Mouse (Mus musculus) left cerebral cortex, adult 9 months (tissue): ENCODE measurements at regions not wholly inside any gene's neighbourhood (a gene's known extent, or its start where the extent isn't known, plus 50 kb on each side); places are given as distances from the start of the nearest gene placed in this dataset.

ENCODE experiments used
- DNase-seq, 2 experiments: peaks; one replicate each; pipeline ENCODE4 v3.0.0; 2022; ENCODE audit warnings: low spot score in 2 of 2

DNA sequence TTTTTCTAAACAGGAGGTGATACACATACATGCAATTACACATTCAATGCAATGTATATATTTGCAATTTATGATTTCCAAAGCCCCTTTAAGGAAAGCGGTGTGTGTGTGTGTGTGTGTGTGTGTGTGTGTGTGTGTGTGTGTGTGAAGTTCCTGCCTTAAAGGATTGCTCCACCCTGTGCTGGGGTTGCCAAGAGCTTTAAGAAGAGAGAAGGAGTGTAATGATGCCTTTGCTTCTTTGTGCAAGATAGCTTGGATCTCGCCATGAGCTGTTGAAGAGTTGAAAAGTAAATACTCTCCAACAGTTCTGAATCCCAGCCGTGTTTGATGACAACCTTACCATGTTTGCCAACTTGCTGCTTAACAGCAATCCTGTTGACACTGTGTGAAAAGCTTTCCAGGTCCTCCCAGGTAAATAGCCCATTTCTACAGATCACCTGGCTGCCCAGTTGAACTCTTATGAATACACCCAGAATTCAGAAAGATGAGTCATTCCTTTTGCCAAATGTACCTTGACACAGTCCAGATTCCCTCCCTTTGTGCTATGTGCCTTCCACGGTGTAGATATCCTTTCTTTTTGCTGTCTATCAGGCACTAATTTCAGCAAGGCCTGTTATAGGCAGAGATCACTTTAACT, 216.3 kb downstream of the Ikzf2 start:
- DNase-seq, result no peak

DNA sequence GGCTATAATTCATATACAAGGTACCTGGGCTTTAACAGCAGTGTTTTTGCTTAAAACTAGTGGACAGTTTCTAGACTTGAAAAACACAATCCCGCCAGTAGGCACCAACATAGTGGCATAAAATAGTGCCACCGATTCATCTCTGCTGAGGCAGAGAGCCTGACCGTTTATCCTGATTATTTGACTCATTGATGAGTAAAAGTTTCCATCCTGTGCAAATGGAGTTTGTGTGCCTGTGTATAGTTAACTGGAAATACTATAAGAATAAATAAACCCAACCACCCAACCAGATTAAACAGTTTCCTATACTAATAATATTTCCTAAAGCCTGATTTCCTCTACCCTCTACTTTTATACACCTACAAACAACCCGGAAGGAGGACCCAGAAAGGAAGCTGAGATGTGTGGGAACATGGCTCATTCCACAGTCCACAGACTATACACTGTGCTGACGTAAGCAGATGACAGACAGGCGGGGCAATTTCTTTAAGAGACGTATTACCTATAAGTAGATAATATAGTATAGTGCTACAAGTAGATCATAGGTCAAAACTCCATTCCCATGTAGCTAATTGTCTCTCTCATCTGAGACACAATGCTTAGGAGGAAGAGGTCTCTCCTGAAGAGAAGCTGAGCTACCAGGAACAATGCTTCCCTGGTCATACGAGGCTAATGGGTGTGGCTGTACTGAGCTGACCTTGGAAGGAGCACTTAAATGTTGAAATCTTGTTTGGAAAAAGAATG, 217.7 kb downstream of the Ikzf2 start:
- DNase-seq, result no peak

DNA sequence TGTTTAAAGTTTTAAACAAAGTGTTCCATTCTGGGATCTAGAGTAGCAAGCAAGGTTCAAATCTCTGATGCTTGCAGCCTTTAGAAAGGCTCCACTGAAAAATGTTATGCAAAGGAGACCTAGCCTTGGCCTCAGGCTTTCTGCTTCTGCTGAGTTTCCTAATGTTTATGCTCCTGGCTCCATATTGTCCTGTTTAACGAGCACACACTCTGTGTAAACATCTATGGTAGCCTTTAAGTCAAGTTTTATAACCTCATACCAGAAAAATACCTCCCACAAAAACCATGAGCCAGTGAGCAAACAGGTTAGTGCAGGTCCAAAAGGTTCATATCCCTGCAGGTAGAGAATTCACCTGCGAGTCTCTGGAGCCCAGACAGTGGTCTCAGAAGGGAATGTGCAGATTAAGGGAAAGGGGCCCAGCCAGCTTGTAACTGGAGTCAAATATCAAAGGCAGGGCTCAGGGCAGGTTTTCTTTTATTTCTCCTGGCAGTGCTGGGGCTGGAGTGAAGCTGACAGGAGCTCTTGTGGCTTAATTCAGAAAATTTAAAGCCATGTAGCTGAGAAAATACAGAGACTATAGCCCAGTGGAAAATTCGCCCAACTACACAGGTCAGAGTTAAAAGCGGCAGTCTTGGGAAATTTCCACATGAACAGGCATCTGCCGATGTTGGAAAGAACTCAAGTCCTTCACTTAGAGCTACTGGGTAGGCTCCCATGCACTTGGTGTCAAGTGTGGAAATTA, 220.3 kb downstream of the Ikzf2 start:
- DNase-seq, result no peak

DNA sequence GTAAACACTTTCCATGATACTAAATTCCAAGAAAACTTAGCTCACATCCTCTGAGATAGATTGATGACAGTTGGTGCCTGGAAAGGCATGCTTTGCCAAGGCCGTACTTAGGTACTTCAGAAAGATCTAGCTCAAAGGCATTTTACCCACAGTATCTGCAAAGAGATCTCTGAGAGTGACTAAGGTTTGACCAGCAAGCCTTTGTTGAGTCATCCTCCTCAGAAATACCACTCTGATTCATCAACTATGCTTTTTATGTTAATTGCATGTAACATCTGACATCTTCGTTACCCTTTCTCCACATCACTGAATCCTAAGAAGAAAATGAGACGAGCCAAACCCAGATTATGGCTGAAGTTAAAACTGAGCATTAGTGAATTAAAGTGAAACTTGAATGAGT, 225.9 kb downstream of the Ikzf2 start:
- no peak for DNase-seq

DNA sequence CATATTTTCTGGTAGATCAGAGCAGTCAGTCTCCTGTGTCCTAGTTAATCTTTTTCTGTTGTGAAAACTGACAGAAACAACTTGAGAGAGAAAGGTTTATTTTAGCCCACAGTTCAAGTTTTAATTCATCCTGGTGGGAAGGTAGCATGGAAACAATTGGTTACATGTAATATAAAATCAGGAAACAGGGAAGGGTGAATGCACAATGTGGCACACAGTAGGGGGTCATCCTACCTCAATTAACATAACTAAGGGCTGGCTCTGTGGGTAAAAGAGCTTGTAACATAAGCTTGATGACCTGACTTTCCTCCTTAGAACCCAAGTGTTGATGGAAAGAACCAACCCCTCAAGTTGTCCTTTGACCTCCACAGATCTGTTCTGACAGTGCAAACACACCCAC, 227.1 kb downstream of the Ikzf2 start:
- no peak for DNase-seq

DNA sequence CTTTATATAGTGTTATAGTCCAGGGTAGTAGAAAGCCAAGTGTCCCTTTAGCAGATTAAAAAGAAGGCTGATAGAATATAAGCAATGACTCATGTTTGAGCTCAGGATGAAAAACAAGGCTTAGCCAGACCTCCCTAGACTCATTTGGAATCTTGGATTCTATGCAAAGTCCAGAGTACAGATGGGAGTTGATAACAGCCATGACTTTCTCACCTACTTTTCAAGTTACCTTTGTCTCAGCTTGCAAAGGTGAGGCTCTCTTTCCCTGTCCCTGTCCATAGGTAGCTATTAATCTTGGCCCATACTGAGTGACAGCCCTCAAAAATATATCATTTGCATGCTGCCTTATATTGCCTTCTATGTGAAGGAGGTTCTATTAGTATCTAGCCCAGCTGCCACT, 229.6 kb downstream of the Ikzf2 start:
- DNase-seq, result no peak

DNA sequence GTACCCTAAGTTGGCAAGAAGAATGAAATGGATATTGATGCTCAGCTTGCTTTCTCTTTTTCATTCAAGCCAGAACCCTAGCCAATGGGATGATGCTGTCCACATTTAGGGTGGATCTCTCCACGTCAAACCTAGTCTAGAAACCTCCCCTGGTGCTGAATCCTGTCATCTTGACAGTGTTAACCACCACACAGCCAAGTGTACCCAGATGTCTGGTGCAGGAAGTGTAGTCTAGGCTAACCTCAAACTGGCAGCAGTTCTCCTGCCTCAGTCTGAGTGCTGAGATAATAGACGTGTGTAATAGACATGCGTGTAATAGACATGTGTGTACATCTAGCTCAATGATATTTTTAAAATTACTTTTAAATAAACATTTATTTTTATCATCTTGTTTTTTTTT, 233.1 kb downstream of the Ikzf2 start:
- no peak for DNase-seq

DNA sequence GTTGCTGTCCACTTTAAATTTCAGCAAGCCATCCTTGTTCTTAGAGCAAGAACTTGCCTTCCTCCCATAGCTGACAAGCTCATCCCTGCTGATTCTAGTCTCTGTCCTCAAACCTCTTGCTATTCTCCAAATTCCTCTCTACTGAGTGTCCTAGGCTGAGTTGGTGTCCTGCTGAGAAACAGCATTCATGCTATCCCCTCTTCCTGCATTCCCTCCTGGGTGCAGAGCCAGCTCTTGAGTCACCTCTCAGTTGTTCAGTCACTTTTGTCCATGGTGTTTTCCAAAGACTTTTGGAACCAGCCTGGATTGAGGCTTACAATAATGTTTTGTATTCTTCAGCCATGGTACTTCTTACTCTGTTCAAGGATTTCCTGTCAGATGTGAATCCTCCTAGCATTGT, 234.1 kb downstream of the Ikzf2 start:
- DNase-seq, result no peak

DNA sequence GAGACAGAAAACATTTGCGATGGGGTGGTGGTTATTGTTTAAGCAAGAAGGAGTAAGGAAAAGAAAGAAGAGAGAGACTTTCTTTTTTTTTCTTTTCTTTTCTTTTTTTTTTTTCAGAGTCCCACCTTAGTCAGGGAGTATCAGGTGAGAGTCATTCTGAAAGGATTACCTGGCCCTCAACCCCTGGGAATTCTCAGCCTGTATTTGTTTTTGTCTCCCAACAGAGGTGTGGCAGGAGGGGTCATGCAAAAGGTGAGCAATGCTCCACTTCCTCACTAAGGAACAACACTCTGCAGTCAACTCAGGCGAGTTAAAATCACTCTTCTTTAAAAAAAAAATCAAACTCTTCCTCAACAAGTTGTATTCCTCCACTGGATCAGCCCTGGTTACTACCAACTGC, 236.6 kb downstream of the Ikzf2 start:
- no peak for DNase-seq

DNA sequence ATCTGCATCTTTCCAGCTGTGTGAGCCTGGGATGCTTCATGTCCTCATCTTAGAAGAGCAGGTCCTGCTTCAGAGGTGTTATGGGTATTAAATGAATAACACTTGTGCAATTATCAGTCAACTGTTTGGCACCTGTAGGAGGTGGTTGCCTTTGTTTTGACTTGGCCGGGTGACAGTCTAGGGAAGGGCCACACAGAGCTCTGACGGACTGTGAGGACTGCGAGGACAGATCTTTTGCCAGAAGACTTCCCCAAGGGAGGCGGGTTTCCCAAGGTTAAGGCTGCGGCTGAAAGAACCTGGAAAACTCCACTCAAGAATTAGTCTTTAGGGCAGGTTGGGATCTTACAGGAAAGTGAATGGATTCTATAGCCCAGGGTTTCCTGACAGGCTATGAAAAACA, 239.8 kb downstream of the Ikzf2 start:
- no peak for DNase-seq

DNA sequence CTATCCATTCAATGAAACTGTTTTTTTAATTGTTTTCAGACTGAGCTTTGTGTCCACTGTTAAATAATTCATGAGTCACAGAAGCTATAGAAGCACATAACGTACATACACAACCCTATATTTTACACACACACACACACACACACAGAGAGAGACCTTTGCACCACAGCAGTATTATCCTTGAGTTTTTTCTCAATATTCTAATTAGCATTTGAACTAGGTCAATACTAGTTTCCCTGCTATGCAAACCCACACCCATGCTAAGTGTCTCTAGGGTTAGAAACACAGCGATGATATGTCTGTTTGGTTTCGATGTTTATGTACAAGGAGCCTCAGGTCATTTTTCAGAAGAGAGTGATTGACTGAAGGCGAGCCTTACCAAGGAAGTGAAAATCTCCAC, 242.3 kb downstream of the Ikzf2 start:
- DNase-seq, result no peak

DNA sequence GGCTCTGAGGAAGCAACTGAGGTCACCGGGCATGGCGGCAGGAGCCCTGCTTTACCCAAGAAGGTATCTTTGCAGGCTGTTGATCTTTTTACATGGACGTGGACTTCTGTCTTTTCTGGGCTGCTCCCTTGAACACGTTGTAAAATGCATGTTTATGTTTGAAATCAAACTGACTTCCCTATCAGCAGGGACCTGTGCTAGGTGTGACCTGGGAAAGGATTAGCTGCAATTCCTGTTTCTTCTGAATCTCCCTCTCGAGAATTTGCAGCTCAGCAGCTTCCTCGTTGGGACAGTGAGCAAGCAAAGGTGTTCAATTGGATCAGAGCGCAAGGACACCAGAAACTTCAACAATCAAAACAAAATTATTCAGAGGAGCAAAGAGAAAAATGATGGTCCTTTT, 243.6 kb downstream of the Ikzf2 start:
- no peak for DNase-seq

DNA sequence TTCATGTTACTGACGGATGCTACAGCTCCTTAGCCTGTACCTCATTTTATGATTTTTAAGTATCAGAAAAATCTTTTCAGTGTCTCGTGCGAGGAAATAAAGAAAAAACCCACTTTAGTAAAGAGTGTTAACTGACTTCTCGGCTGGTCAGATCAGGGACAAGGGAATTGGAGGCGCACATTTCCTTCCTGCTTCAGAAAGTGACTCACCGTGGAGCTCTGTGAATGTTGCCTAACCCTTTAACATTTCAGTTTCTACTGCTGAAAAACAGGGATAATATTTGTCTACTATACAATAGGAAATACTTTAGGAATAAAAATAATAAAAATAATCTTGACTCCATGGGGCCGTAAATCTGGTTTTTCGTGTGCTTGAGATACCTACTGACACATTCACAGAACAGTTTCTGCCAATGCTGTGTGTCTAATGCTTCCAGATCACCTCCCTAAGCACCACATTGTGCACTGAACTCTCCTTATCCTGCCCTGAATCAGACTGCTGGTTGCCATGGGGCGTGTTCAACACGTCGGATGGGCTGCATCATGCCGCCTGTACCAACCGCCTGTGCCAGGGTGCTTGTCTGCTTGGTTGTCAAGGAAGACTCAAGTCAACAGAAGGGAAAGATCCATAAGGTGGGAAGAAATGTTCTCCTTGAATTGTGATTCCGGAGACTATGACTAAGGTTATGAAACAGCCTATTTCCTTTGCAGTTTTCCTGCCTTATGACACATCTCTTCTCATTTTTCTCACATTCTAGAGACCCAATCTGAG, 246.3 kb downstream of the Ikzf2 start:
- DNase-seq, result peak in 1 of 2 experiments; percentile 8

DNA sequence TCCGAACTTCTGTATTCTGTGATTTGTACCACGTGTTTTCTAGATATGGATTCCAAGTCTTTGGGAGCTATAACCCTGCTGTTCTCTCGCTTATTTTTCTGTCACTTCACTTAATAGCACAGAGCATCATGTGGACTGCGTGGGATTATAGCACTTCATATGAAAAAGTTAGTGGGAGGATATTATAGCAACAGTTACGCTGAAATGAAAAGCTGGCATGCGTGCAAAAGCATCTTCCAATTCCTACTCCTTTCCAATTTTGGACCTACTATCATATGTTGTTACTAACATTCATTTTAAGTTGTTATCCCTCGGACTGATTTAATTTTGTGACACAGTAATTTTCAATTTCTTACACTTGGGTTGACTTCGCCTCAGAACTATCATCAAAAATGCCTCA, 250.0 kb downstream of the Ikzf2 start:
- peak; percentile 14 to 66 for DNase-seq

DNA sequence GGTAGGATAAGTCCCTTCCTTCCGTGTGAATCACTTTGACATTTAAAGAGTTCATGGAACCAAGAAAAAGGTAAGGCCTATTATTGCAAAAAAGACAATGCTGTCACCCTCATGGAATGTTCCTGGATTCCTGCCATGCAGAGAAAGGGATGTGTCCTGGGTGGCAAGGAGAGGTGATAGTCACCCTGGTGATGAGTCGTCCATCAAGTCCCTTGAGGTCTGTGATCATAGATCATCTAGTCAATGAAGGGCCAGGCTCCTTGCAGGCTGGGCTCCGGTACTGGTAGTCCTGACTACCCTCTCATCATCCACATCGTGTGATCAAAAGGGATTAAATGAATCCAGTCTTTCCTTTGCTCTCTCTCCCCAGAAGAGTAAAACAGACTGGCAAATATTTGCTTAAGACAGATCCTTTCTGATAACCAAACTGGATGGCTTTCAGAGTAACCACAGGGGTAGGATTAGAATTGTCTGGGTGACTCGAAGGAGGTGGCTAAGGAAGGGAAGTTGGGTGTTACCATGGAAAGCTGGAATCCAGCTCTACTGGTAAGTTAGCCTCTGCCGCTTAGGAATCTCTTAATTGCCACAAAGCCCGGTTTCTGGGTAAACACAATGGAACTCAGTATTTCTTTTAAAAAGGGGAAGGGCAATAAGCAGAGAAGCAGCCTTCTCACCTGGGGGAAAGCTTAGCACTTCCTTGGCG, 253.2 kb downstream of the Ikzf2 start:
- DNase-seq, result no peak

DNA sequence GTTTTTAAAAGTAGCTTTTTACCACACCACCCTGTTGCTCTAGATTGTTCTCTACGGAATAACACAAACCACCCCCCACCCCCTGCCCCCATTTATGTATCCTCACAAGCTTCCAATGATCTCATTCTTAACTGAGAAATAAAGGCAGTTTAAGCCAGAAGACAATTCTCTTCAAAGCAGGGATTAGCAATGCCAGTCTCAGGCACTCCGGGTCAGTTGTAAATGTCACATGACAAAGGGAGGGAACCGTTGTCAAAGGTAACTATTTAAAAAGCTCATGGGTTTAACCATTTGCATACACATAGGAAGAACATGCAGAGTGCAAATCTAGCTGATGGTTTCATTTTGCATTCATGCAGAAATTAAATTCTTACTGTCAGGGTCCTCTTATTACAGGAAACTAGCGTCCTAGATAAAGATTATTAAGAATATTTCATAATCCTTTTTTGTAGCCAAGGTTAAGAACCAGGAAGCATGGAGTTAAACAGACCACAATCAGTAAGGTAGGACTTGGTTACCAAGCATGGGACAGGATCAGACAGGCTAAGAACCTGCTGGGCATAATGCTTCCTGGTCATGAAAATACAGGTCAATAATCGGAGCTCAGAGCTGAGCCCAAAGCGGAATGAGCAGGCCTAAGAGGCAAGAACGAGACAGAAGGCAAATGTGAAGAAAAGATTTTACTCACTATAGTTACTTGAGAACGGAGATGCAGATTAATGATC, 256.2 kb downstream of the Ikzf2 start:
- no peak for DNase-seq

DNA sequence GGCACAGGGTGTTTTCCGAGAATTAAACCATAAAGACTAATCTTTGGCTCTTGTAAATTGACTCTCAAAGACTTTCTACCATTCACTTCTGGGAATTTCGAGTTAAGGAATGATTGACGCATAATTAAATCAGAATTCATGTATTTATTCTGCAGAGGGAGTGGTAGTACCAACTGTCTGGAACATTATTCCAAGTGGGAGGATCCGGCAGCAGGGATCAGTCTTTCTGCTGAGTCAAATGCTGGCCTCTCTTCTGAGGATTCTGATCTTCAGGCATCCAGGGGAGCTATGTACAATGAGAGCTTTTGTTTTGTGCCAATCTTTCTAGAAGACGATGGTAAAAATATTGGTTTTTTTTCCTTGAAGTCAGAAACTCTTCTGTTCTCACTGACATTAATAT, 257.4 kb downstream of the Ikzf2 start:
- no peak for DNase-seq

DNA sequence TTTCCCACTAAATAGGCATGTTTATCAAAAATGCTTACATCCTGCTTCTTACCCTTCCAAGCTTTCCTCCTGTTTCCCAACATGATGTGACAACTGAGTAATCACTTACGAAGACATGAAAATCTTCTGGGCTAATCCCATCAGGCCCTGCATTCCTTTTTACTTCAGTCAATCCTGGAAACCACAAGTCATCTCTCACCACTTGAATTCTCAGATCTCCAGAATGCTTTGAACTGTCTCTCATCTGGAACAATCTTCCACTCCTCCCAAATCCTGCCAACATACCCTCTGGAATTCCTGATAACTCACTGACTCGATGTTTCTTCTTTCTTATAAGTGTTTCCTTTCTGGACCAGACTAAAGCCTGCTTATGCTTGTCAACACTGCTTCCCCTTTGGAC, 289.4 kb downstream of the Ikzf2 start:
- DNase-seq, result no peak

DNA sequence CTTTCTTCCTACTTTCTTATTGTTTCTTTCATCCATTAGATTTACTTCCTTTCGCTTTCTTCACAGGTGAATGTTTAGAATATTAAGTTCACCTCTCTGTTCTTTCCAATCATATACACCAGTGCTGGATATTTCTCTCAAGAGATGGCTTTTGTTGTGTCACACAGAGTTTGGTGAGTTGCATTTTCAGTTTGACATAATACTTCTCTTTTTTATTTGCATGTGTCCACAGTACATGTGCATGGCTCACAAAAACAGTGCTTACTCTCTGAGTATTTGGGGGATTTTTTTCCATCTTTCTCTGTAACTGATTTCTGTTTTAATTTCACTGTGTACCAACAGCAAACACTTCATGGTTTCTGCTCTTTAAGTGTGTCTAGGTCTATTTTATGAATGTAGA, 274.5 kb upstream of the Erbb4 start:
- DNase-seq, result no peak

DNA sequence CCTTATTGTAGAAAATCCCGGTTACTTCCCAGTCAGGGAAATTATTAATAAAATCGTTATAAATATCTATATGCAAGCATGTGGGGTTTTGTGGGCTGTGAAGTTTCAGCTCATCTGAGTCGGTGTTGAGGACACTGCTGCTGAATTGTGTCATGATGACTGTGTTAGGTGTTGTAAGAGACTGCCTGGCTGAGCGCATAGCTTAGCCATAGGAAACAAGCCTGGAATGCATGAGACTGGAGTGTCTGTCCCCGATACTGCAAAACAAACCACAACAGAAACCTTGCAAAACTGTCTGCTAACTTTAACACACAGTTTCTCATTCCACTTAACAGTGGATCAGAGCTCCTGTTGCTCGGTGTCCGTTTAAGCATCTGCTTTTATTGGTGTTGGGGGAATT, 271.9 kb upstream of the Erbb4 start:
- no peak for DNase-seq
